Mouse (Mus musculus) E14TG2a.4 (cell line): ENCODE results near the gene Edc3.

Experiments
- H3K27me3 ChIP-seq: 2 replicates; pipeline ENCODE4 v1.6.1; 2014; ENCODE audit warnings: low read length, control low read depth; ENCODE audit not compliant: insufficient read depth
- H3K36me3 ChIP-seq: 2 replicates; pipeline ENCODE4 v1.6.1; 2014; ENCODE audit warnings: low read length, control low read depth; ENCODE audit not compliant: insufficient read depth
- H3K4me1 ChIP-seq: replicated peaks from 2 replicates; pipeline ENCODE4 v1.6.1; 2014; ENCODE audit warnings: low read depth, low read length, control low read depth
- H3K4me3 ChIP-seq: replicated peaks from 2 replicates; pipeline ENCODE4 v1.5.1; 2014; ENCODE audit warnings: mild to moderate bottlenecking, low read length
- H3K9me3 ChIP-seq: 2 replicates; pipeline ENCODE4 v1.6.1; 2014; ENCODE audit warnings: low read length, control low read depth
- CTCF ChIP-seq: conservative IDR thresholded peaks from 2 replicates; pipeline ENCODE4 v1.5.1; 2014; ENCODE audit warnings: low read length
- NANOG ChIP-seq: IDR thresholded peaks from 2 replicates; pipeline ENCODE4 v1.6.1; 2014; ENCODE audit warnings: borderline replicate concordance, low read length, mixed read lengths
- POU5F1 ChIP-seq: IDR thresholded peaks from 2 replicates; pipeline ENCODE4 v1.6.1; 2014; ENCODE audit warnings: low read length, borderline replicate concordance

The Edc3 gene

GRCm38 (mm10) chr9:57767231-57767630 lies 58.9 kb downstream of the Edc3 start:
- Histone ChIP-seq H3K4me3 (no peak overlapping the region), H3K4me1 (peaks cover 29% of the 10 kb centered on the region), H3K9me3 (no peaks in the 10 kb centered on the region), H3K36me3 (no peaks in the 10 kb centered on the region), H3K27me3 (peaks cover 36% of the 10 kb centered on the region)
- TF ChIP-seq CTCF (no peak), POU5F1 (no peak)

- no peaks in the 10 kb centered on the region for H3K9me3 ChIP-seq
- H3K4me1 ChIP-seq = peaks cover 9% of the 10 kb centered on the region
- no peak for TF ChIP-seq POU5F1
- no peak for TF ChIP-seq NANOG
- no peak for TF ChIP-seq CTCF
- peaks cover 28% of the 10 kb centered on the region for H3K27me3 ChIP-seq
- no peaks in the 10 kb centered on the region for H3K36me3 ChIP-seq
- H3K4me3 ChIP-seq = no peak overlapping the region
These were observed 61.3 kb downstream of the Edc3 start for GRCm38 (mm10) chr9:57769539-57770069.

GRCm38 (mm10) chr9:57770214-57770613 lies 61.9 kb downstream of the Edc3 start:
- peaks cover 12% of the 10 kb centered on the region for H3K4me1 ChIP-seq
- H3K27me3 ChIP-seq = peaks cover 28% of the 10 kb centered on the region
- no peaks in the 10 kb centered on the region for H3K9me3 ChIP-seq
- TF ChIP-seq CTCF = no peak
- no peak for TF ChIP-seq POU5F1
- H3K4me3 ChIP-seq = no peak overlapping the region
- H3K36me3 ChIP-seq = no peaks in the 10 kb centered on the region

- peaks cover 32% of the 10 kb centered on the region for H3K27me3 ChIP-seq
- peaks cover 12% of the 10 kb centered on the region for H3K4me1 ChIP-seq
- no peak overlapping the region for H3K4me3 ChIP-seq
- TF ChIP-seq POU5F1 (no peak), CTCF (no peak), NANOG (no peak)
- H3K9me3 ChIP-seq = no peaks in the 10 kb centered on the region
- no peaks in the 10 kb centered on the region for H3K36me3 ChIP-seq
These were observed 62.5 kb downstream of the Edc3 start for GRCm38 (mm10) chr9:57770836-57771235.

- no peaks in the 10 kb centered on the region for H3K9me3 ChIP-seq
- H3K4me3 ChIP-seq = no peak overlapping the region
- H3K27me3 ChIP-seq = peaks cover 19% of the 10 kb centered on the region
- H3K36me3 ChIP-seq = no peaks in the 10 kb centered on the region
- TF ChIP-seq POU5F1 (no peak), CTCF (no peak), NANOG (no peak)
- 0 out of 2 replicates have a peak, but pooled peaks cover 3% of the 10 kb centered on the region for H3K4me1 ChIP-seq
These were observed 65.4 kb downstream of the Edc3 start for GRCm38 (mm10) chr9:57773754-57774153.

- H3K4me3 ChIP-seq = no peak overlapping the region
- H3K4me1 ChIP-seq = 0 out of 2 replicates have a peak, but pooled peaks cover 3% of the 10 kb centered on the region
- H3K27me3 ChIP-seq = peaks cover 16% of the 10 kb centered on the region
- no peaks in the 10 kb centered on the region for H3K36me3 ChIP-seq
- H3K9me3 ChIP-seq = no peaks in the 10 kb centered on the region
- TF ChIP-seq NANOG (no peak), POU5F1 (no peak), CTCF (peak; percentile 28)
These were observed 65.8 kb downstream of the Edc3 start for GRCm38 (mm10) chr9:57774168-57774567.

- Histone ChIP-seq H3K4me1 (0 out of 2 replicates have a peak, but pooled peaks cover 3% of the 10 kb centered on the region), H3K9me3 (no peaks in the 10 kb centered on the region), H3K4me3 (no peak overlapping the region), H3K36me3 (no peaks in the 10 kb centered on the region), H3K27me3 (peaks cover 12% of the 10 kb centered on the region)
- TF ChIP-seq NANOG (no peak), POU5F1 (no peak), CTCF (no peak)
These were observed 66.7 kb downstream of the Edc3 start for GRCm38 (mm10) chr9:57775026-57775425.

GRCm38 (mm10) chr9:57775736-57776135 lies 67.4 kb downstream of the Edc3 start:
- TF ChIP-seq POU5F1 (no peak), NANOG (no peak), CTCF (no peak)
- no peaks in the 10 kb centered on the region for H3K36me3 ChIP-seq

GRCm38 (mm10) chr9:57782656-57783055 lies 74.3 kb downstream of the Edc3 start:
- Histone ChIP-seq H3K4me3 (no peak overlapping the region), H3K4me1 (no peaks in the 10 kb centered on the region), H3K9me3 (0 out of 2 replicates have a peak, but pooled peaks cover 5% of the 10 kb centered on the region), H3K27me3 (no peaks in the 10 kb centered on the region), H3K36me3 (no peaks in the 10 kb centered on the region)
- no peak for TF ChIP-seq NANOG
- no peak for TF ChIP-seq POU5F1
- no peak for TF ChIP-seq CTCF

More at GRCm38 (mm10) chr9:57775736-57776135, 67.4 kb downstream of the Edc3 start:
- 0 out of 2 replicates have a peak, but pooled peaks cover 3% of the 10 kb centered on the region for H3K4me1 ChIP-seq
- no peak overlapping the region for H3K4me3 ChIP-seq
- H3K27me3 ChIP-seq = peaks cover 12% of the 10 kb centered on the region
- no peaks in the 10 kb centered on the region for H3K9me3 ChIP-seq
